Mouse (Mus musculus): ENCODE results near the gene Igsf21. TPM values are rescaled to one million over a fixed set of nuclear protein-coding genes. Genes with fewer than 3 reads are reported as not detected.

The Igsf21 gene
- polyA plus RNA-seq, 1 experiment from 2014 or later, result 0.68 TPM

DNA sequence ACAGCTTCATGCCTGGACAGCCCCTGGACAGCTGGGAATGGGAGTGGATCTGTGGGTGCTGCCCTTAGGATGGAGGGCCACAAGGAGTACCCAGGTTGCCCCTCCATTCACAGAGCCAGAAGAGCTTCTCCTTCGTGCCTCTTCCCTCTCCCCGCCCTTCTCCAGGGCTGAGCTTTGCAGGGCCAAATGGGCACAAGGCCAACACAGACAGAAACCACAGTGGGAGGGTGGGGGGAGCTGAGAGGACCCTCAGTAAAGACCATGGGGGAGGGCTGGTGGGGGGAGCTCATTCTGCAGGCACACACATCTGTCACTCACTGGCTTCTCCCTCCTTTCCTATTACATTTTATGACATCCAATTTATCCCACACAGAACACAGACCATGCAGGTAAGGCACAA is 151.7 kb downstream of the Igsf21 start:
- WGBS, result 33% methylated on average over 2 of the region's 2 CpGs
- DNase-seq (ENCODE audit: low spot score), result no peak
- H3K4me1 ChIP-seq, result no peaks in the 10 kb centered on the region
- H3K27ac ChIP-seq, result no peak overlapping the region
- H3K9me3 ChIP-seq, result no peaks in the 10 kb centered on the region
- no peak overlapping the region for H3K4me3 ChIP-seq
- no peaks in the 10 kb centered on the region for H3K36me3 ChIP-seq
- H3K27me3 ChIP-seq (ENCODE audit: insufficient read depth, poor library complexity, severe bottlenecking), result peaks cover 38% of the 10 kb centered on the region; the same call in 1 of the 2 replicates

DNA sequence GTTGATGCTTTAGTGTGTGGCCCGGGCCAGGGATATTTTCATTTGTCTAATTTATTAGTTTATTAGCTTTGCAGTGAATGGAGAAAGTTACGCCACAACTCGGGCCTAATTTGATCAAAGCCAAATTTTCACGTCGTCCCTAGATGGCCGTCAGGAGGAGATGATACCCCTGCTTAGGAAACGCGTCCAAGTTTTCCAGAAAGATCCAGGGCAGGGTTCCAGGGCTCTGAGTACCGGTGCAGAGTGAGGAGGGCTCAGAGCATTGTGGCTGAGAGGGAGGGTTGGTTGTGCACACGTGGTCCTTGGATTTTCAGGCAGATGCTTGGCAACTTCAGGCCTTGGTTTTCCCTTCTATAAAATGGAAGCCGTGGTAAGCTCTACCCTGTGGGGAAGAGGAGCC is 154.2 kb downstream of the Igsf21 start:
- Histone ChIP-seq H3K4me3 (no peak overlapping the region), H3K36me3 (no peaks in the 10 kb centered on the region), H3K9me3 (no peaks in the 10 kb centered on the region), H3K4me1 (no peaks in the 10 kb centered on the region), H3K27me3 (ENCODE audit: insufficient read depth, poor library complexity, severe bottlenecking) (peaks cover 28% of the 10 kb centered on the region; the same call in 1 of the 2 replicates), H3K27ac (no peak overlapping the region)
- WGBS, result 81% methylated on average over 11 of the region's 11 CpGs
- DNase-seq (ENCODE audit: low spot score), result no peak

DNA sequence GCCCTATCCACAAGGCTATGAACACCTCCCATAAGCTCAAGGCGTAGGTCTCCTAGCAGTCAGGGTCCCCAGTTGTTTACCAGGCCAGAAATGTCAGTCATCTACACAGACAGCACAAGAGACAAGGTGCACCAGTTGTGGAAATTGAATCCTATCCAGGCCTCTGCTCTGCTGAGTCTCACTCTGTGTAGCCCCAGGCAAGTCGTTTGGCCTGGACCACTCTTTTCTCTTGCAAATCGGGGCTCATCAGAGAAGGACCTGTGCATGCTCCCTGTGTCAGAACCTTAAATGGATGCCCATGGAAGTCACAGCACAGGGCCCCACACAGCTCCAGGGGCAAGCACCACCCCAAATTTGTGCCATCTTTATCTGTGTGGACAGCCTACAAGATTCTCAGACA is 154.9 kb downstream of the Igsf21 start:
- Histone ChIP-seq H3K4me1 (no peaks in the 10 kb centered on the region), H3K4me3 (no peak overlapping the region), H3K27ac (no peak overlapping the region), H3K9me3 (no peaks in the 10 kb centered on the region), H3K27me3 (ENCODE audit: insufficient read depth, poor library complexity, severe bottlenecking) (peaks cover 28% of the 10 kb centered on the region; the same call in 1 of the 2 replicates), H3K36me3 (no peaks in the 10 kb centered on the region)
- no peak for DNase-seq (ENCODE audit: low spot score)
- WGBS, result 65% methylated on average over 3 of the region's 3 CpGs

DNA sequence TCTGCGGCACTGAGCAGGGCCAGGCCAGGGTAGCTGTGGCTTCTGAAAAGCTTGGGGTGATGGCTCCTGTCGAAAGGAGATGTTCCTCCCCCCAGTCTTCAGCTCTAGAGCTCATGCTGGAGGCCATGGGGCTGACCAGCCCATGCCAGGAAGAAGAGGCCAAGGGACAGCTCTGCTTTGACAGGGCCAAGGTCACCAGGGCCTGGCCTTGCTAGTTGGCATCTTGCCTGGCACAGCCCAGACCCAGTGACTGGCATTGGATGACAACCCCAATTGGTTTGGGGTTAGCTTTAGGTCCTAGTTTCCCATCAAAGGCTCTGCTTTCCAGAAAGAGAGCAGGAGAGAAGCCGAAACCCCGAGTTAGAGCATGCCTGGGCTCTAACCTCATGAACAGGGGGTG is 156.9 kb downstream of the Igsf21 start:
- H3K27ac ChIP-seq, result no peak overlapping the region
- no peak for DNase-seq (ENCODE audit: low spot score)
- H3K9me3 ChIP-seq, result no peaks in the 10 kb centered on the region
- H3K4me1 ChIP-seq, result no peaks in the 10 kb centered on the region
- H3K36me3 ChIP-seq, result no peaks in the 10 kb centered on the region
- peaks cover 17% of the 10 kb centered on the region; the same call in 1 of the 2 replicates for H3K27me3 ChIP-seq (ENCODE audit: insufficient read depth, poor library complexity, severe bottlenecking)
- WGBS, result 82% methylated on average over 4 of the region's 4 CpGs
- H3K4me3 ChIP-seq, result no peak overlapping the region

DNA sequence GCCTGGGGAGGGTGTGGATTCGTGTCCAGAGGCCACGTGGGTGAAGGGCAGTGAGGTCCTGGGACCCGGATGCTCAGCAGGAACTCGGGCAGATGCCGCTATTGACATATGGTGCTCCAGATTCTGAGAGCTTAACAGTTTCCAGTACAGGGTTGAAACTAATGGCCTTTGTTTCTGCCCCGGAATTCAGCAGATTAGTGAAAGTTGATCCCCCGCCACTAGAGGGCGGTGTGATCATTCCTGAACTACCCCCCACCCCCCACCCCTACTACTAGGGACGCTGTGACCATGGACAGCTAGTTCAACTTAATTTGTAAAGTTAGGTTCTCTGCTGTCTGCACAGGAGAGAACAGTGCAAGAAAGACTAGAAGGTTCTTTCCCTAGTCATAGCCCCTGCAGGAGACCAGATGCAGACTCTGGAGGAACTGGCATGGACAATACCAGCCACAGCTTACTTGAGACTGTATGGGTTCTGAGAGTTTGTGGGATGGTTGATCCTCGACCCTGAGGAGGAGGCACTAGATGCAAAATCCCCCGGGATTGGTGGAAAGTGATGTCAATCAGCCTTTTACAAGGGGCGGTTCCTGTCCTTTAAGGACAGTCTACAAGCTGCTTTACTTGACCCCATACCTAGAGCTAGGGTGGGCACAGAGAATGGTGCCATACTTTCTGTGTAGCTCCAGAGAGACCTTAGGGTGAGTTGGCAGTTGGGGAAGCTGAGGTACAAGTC is 157.7 kb downstream of the Igsf21 start:
- DNase-seq (ENCODE audit: low spot score), result no peak
- Histone ChIP-seq H3K4me3 (no peak overlapping the region), H3K36me3 (no peaks in the 10 kb centered on the region), H3K4me1 (no peaks in the 10 kb centered on the region), H3K27ac (no peak overlapping the region), H3K9me3 (no peaks in the 10 kb centered on the region), H3K27me3 (ENCODE audit: insufficient read depth, poor library complexity, severe bottlenecking) (peaks cover 15% of the 10 kb centered on the region; the same call in 1 of the 2 replicates)
- WGBS, result 75% methylated on average over 12 of the region's 12 CpGs

DNA sequence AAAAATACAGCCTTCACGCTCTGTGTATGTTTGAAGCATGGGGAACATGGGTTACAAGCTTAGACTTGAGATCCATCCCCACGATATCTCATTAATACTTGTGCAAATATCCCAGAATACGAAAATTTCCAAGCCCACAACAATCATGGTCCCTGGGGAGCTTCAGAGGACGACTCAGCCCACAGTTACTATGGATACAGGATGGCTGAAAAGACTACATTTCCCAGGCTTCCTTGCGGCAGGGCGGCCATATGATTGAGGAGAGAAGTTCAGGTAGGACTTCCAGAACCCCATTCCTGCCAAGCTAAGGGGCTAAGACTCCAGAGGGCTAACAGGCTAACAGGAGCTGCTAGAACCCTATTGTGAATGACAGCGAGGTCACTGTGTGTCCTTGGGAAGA is 160.4 kb downstream of the Igsf21 start:
- no peak for DNase-seq (ENCODE audit: low spot score)
- Histone ChIP-seq H3K4me3 (no peak overlapping the region), H3K9me3 (no peaks in the 10 kb centered on the region), H3K36me3 (no peaks in the 10 kb centered on the region), H3K27ac (no peak overlapping the region), H3K27me3 (ENCODE audit: insufficient read depth, poor library complexity, severe bottlenecking) (peaks cover 4% of the 10 kb centered on the region; the same call in 1 of the 2 replicates), H3K4me1 (no peaks in the 10 kb centered on the region)
- WGBS, result 62% methylated on average over 7 of the region's 7 CpGs

DNA sequence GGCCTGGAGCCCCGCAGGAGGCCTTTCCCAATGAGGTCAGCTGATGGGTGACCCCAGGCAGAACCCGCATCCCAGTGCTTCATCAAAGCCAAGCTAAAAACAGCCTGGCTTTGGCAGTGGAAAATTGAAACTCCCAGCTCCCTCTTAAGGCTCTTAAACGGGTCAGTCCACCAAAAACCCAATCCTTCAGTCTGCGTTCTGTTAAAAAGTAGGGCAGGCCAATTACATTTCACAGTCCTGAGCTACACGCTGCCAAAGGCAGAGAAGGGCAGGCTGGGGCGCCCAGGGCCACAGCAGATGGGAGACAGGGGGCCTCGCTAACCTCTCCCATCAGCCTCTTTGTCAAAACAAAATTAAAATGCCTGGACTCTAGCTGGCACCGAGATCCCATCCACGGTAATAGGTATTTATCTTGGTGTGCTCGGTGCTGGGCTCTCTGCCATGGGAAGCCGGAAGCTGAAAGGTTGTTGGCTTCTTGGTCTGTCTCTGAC is 162.0 kb downstream of the Igsf21 start:
- Histone ChIP-seq H3K9me3 (no peaks in the 10 kb centered on the region), H3K27me3 (ENCODE audit: insufficient read depth, poor library complexity, severe bottlenecking) (peaks cover 10% of the 10 kb centered on the region; the same call in 1 of the 2 replicates), H3K4me1 (no peaks in the 10 kb centered on the region), H3K27ac (no peak overlapping the region), H3K36me3 (no peaks in the 10 kb centered on the region), H3K4me3 (no peak overlapping the region)
- no peak for DNase-seq (ENCODE audit: low spot score)
- 62% methylated on average over 11 of the region's 11 CpGs for WGBS

DNA sequence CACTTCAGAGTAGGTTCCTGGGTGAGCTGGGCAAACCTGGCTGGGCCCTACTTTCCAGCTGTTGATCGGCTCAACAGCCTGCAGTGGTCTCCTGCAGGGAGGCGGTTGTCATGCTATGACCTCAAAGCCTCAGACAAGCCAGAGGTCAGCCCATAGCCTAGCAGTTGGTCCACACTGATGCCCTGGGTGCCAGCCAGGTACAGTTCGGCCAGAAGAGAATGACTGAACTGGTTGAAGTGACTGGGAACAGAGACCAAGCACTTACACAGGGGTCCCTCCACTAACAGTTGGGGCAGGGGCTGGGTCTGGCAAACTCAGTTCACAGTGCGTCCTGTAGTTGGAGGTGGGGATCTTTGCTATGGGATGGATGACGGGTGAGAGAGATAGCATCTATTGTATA is 162.5 kb downstream of the Igsf21 start:
- WGBS, result 78% methylated on average over 5 of the region's 5 CpGs
- H3K27me3 ChIP-seq (ENCODE audit: insufficient read depth, poor library complexity, severe bottlenecking), result peaks cover 10% of the 10 kb centered on the region; the same call in 1 of the 2 replicates
- DNase-seq (ENCODE audit: low spot score), result no peak
- H3K9me3 ChIP-seq, result no peaks in the 10 kb centered on the region
- peaks cover 3% of the 10 kb centered on the region for H3K4me1 ChIP-seq
- no peaks in the 10 kb centered on the region for H3K36me3 ChIP-seq
- H3K27ac ChIP-seq, result no peak overlapping the region
- H3K4me3 ChIP-seq, result no peak overlapping the region

DNA sequence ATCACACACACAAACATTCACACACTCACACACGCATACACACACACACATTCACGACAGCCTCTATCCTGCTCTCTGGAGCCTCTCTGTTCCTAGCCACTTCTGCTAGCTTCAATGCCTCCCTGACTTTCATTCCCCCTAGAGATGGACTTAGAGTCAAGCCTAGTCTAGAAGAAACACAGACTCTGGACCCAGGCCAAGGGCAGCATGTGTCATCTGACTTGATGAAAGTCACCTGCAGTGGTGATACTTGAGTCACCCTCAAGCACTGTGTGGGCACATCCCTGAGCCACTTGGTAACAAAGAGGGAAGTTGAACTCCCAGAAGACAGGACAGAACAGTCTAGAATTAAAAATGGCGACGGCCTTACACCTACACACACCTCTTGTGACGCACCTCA is 168.2 kb downstream of the Igsf21 start:
- Histone ChIP-seq H3K27ac (no peak overlapping the region), H3K4me3 (no peak overlapping the region), H3K27me3 (ENCODE audit: insufficient read depth, poor library complexity, severe bottlenecking) (peaks cover 21% of the 10 kb centered on the region), H3K4me1 (peaks cover 8% of the 10 kb centered on the region), H3K36me3 (no peaks in the 10 kb centered on the region), H3K9me3 (no peaks in the 10 kb centered on the region)
- 84% methylated on average over 5 of the region's 5 CpGs for WGBS
- DNase-seq (ENCODE audit: low spot score), result no peak

DNA sequence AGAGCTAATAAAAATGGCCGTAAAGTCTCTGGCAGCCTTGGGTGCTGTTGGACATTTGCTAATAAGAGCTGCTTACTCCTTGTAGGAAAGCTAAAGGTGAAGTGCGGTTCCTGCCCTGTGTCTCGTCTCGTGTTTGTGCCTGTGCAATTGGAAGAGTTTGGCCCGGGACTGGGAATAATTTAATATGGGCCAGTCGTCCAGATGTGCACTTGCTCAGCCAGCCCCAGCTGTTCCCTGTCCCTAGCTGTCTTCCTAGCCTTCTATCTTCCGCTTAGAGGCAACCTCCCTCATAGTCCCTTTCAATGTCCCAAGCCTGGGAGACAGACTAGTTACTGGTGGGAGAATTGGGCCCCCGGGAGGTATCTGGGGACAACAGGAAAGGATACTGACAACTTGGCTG is 169.0 kb downstream of the Igsf21 start:
- WGBS, result 75% methylated on average over 8 of the region's 8 CpGs
- Histone ChIP-seq H3K27me3 (ENCODE audit: insufficient read depth, poor library complexity, severe bottlenecking) (peaks cover 28% of the 10 kb centered on the region), H3K4me1 (peaks cover 8% of the 10 kb centered on the region), H3K9me3 (no peaks in the 10 kb centered on the region), H3K36me3 (no peaks in the 10 kb centered on the region), H3K4me3 (no peak overlapping the region), H3K27ac (no peak overlapping the region)
- no peak for DNase-seq (ENCODE audit: low spot score)

DNA sequence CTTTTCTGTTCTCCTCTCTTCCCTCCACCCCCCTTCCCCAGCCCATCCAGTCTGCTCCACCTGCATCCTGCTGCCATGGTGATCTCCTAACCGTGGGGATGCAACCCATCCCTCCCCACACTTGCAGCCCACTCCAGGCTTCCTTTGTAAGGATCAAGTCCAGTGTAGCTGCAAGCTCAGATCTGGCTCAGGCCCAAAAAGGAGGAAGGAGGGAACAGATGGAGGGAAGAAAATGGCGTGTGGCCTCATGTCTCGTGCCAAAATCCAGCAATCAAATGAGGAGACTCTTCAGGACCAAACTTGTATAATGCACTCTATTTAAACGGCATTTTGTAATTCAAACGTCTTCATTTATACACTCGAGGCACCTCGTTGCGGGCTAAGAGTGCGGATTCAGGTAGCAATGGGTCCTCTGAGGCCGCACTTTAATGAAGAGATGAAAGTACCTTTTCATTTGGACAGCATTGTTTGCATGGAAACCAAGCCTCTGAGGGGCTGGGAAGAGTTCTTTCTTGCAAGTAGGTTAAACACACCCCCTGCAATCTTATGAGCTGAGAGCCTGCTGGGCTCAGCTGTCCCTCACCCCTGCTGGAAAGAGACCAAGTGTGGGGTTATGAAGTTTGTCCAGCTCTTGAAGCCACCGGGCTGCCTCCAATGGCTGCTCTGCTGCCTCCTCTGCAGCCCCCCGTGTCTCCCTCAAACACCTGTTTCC is 169.6 kb downstream of the Igsf21 start:
- no peaks in the 10 kb centered on the region for H3K36me3 ChIP-seq
- no peak overlapping the region for H3K4me3 ChIP-seq
- 80% methylated on average over 12 of the region's 12 CpGs for WGBS
- no peak for DNase-seq (ENCODE audit: low spot score)
- peaks cover 34% of the 10 kb centered on the region for H3K27me3 ChIP-seq (ENCODE audit: insufficient read depth, poor library complexity, severe bottlenecking)
- H3K4me1 ChIP-seq, result peaks cover 8% of the 10 kb centered on the region
- no peaks in the 10 kb centered on the region for H3K9me3 ChIP-seq
- H3K27ac ChIP-seq, result no peak overlapping the region

DNA sequence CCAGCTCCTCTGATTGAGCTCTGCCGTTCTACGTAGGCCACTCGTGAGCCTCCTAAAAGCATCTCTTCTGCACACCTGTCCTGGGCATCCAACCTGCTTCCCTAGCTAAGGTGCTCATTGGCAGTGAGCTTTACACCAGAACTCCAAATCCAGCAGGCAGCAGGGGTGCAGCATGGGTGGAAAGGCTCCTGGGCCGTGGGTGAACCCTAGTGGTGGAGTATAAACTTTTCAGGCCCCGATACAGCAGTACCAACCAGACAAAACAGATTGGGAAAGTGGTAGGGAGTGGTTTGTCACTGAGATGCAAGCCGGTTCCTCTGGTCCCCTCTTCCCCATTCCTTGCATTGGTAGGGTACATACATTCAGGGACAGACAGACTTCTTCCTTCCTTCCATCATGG is 170.2 kb downstream of the Igsf21 start:
- Histone ChIP-seq H3K9me3 (no peaks in the 10 kb centered on the region), H3K4me1 (peaks cover 8% of the 10 kb centered on the region), H3K4me3 (no peak overlapping the region), H3K27me3 (ENCODE audit: insufficient read depth, poor library complexity, severe bottlenecking) (peaks cover 40% of the 10 kb centered on the region), H3K36me3 (no peaks in the 10 kb centered on the region), H3K27ac (no peak overlapping the region)
- DNase-seq (ENCODE audit: low spot score), result no peak
- WGBS, result 69% methylated on average over 6 of the region's 6 CpGs

DNA sequence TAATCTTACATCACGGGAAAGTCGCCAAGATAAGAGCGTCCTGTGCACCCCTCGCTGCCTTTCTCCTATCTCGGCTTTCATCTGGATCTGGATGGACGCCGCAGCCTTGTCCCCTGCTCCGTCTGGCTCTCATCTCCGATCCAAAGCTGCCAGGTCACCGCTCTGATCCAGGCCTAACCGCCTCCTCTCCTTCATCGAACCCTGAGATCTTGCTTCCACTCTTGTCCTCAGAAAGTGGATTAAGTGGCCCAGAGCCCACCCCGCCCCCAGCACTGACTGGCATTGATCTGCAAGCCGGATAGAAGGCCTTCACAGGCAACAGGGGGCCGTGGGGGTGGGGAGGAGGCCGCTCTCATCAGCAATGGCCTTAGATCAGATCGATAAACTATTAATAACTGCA is 175.5 kb downstream of the Igsf21 start:
- 9% methylated on average over 17 of the region's 17 CpGs for WGBS
- Histone ChIP-seq H3K4me1 (peaks cover 22% of the 10 kb centered on the region), H3K27ac (no peak overlapping the region), H3K4me3 (no peak overlapping the region), H3K36me3 (no peaks in the 10 kb centered on the region), H3K9me3 (0 out of 2 replicates have a peak, but pooled peaks cover 2% of the 10 kb centered on the region), H3K27me3 (ENCODE audit: insufficient read depth, poor library complexity, severe bottlenecking) (peaks cover 42% of the 10 kb centered on the region)
- DNase-seq (ENCODE audit: low spot score), result no peak

All from heart, embryonic 10.5 days (tissue).